ENCODE assay signal across 28 mouse cellular contexts in genomic region chr9:40301475-40301874, GRCm38 (mm10). TPM values are rescaled to one million over a fixed set of nuclear protein-coding genes. Genes with fewer than 3 reads are reported as not detected.
DNase-seq lines count a peak whose midpoint lies in the region; ATAC-seq and TF ChIP-seq lines count a peak whose summit lies in the region.
"Had no signal": no experiment of that assay in that cellular context is flagged by ENCODE, and none has a peak within 500 bp of the region (broad histone marks: within the 10 kb centered on the region; RNA-seq: fewer than 3 reads in every experiment).

No protein-coding gene starts in this region.

- no peaks in the 10 kb centered on the region for H3K27me3 ChIP-seq in forebrain, postnatal 0 days (ENCODE audit: insufficient read depth, low read length)
- H3K27me3 ChIP-seq in forebrain, embryonic 13.5 days = no peaks in the 10 kb centered on the region
- H3K27me3 ChIP-seq: embryonic facial prominence, embryonic 12.5 days; embryonic facial prominence, embryonic 15.5 days; forebrain, embryonic 12.5 days; heart, embryonic 13.5 days; Patski had no signal

- TF ChIP-seq CTCF in forebrain, postnatal 0 days (IDR thresholded peaks at IDR 0.05; ENCODE audit: low read depth) = no peak

- no peak overlapping the region for H3K4me3 ChIP-seq in forebrain, postnatal 0 days (ENCODE audit: low read depth, low read length)
- no peak overlapping the region for H3K4me3 ChIP-seq in forebrain, embryonic 13.5 days
- H3K4me3 ChIP-seq: embryonic facial prominence, embryonic 12.5 days; embryonic facial prominence, embryonic 15.5 days; forebrain, embryonic 12.5 days; heart, adult 2 months; heart, embryonic 10.5 days; heart, embryonic 13.5 days had no signal

- H3K9me3 ChIP-seq in forebrain, postnatal 0 days (ENCODE audit: low read length) = no peaks in the 10 kb centered on the region
- H3K9me3 ChIP-seq in forebrain, embryonic 13.5 days (replicated peaks) = no peaks in the 10 kb centered on the region
- H3K9me3 ChIP-seq: embryonic facial prominence, embryonic 12.5 days; embryonic facial prominence, embryonic 15.5 days; forebrain, embryonic 12.5 days; heart, embryonic 10.5 days; heart, embryonic 13.5 days had no signal

- 84% methylated on average over 5 of the region's 5 CpGs for WGBS in forebrain, postnatal 0 days
- 91% methylated on average over 5 of the region's 5 CpGs for WGBS in forebrain, embryonic 13.5 days

- peaks cover 100% of the 10 kb centered on the region for H3K36me3 ChIP-seq in forebrain, postnatal 0 days (ENCODE audit: insufficient read depth)
- peaks cover 89% of the 10 kb centered on the region for H3K36me3 ChIP-seq in forebrain, embryonic 13.5 days (ENCODE audit: poor library complexity, severe bottlenecking)

- no peaks in the 10 kb centered on the region for H3K4me1 ChIP-seq in forebrain, postnatal 0 days (ENCODE audit: insufficient read depth)
- H3K4me1 ChIP-seq in forebrain, embryonic 13.5 days = no peaks in the 10 kb centered on the region
- H3K4me1 ChIP-seq: embryonic facial prominence, embryonic 12.5 days; embryonic facial prominence, embryonic 15.5 days; forebrain, embryonic 12.5 days; heart, embryonic 10.5 days; heart, embryonic 13.5 days had no signal

- H3K9ac ChIP-seq in forebrain, postnatal 0 days = no peak overlapping the region
- no peak overlapping the region for H3K9ac ChIP-seq in forebrain, embryonic 13.5 days
- H3K9ac ChIP-seq: embryonic facial prominence, embryonic 12.5 days; embryonic facial prominence, embryonic 15.5 days; forebrain, embryonic 12.5 days; heart, embryonic 13.5 days; hindbrain, embryonic 14.5 days had no signal

- DNase-seq in adrenal gland, adult 2 months = peak; percentile 67
- DNase-seq in adrenal gland, postnatal 25 days = no peak
- no peak for DNase-seq in forebrain, postnatal 0 days
- peak; percentile 45 to 47 for DNase-seq in left cerebral cortex, adult 18-20 months (ENCODE audit: low spot score in 2 of 2)
- no peak for DNase-seq in left cerebral cortex, adult 9 months (ENCODE audit: low spot score in 2 of 2)
- DNase-seq in MN1 (ENCODE audit: low spot score) = peak; percentile 31
- no peak for DNase-seq in urinary bladder, postnatal 14 days (ENCODE audit: low spot score)
- DNase-seq: adrenal gland, adult 8-10 months; cerebellum, adult 11 months; cerebellum, adult 2 months; cerebellum, adult 9-11 months; cerebellum, postnatal 25 days; gastrocnemius, postnatal 10 days; gastrocnemius, postnatal 36 days; heart, adult 2 months; heart, postnatal 14 days; heart, postnatal 4 days had no signal

- peak; percentile 33 for ATAC-seq in forebrain, postnatal 0 days
- ATAC-seq in forebrain, embryonic 13.5 days = no peak
- ATAC-seq: forebrain, embryonic 16.5 days; intestine, postnatal 0 days; Patski had no signal

- H3K27ac ChIP-seq in forebrain, postnatal 0 days (ENCODE audit: low read depth, low read length) = no peak overlapping the region
- no peak overlapping the region for H3K27ac ChIP-seq in forebrain, embryonic 13.5 days
- H3K27ac ChIP-seq: embryonic facial prominence, embryonic 12.5 days; embryonic facial prominence, embryonic 15.5 days; forebrain, embryonic 12.5 days; heart, adult 2 months; heart, embryonic 10.5 days; heart, embryonic 13.5 days; hindbrain, embryonic 14.5 days had no signal

- no peak overlapping the region for H3K4me2 ChIP-seq in forebrain, postnatal 0 days (ENCODE audit: low read depth)
- no peak overlapping the region for H3K4me2 ChIP-seq in forebrain, embryonic 13.5 days
- H3K4me2 ChIP-seq: embryonic facial prominence, embryonic 12.5 days; embryonic facial prominence, embryonic 15.5 days; forebrain, embryonic 12.5 days; heart, embryonic 13.5 days; hindbrain, embryonic 14.5 days had no signal

RNA-seq across cellular contexts. Expression of gene Scn3b, which starts 32.5 kb away (rescaled TPM):
- 1 to 10 TPM; 5.2 to 8.3 TPM for total RNA-seq in adrenal gland, adult 2 months (2021)
- 0.88 and 0.90 TPM in 2 replicates for polyA plus RNA-seq in adrenal gland, adult 2 months (2012; rRNA removed)
- 4.0 and 6.1 TPM in 2 replicates for total RNA-seq in adrenal gland, postnatal 25 days (2021)
- total RNA-seq in forebrain, postnatal 0 days (2014; rRNA removed) = 210 and 226 TPM in 2 replicates
- 114 and 133 TPM in 2 replicates for polyA plus RNA-seq in forebrain, postnatal 0 days (2015; fragmentation: Nextera tagmentation; extraction: Ambion mirVana)
- polyA plus RNA-seq in forebrain, embryonic 13.5 days (2015; fragmentation: Nextera tagmentation; extraction: Ambion mirVana) = 35.7 and 45.7 TPM in 2 replicates
- total RNA-seq in left cerebral cortex, adult 18-20 months (2021) = 100 to 1,000 TPM; 115 to 118 TPM
- total RNA-seq: granulocyte monocyte progenitor cell, adult 5-6 weeks had no signal

Comparison
In these comparisons a context has a peak if more than half of its experiments do, and no peak if none do; other contexts are left out.
1. DNase-seq: peak in adrenal gland, adult 2 months (single experiment), left cerebral cortex, adult 18-20 months (2 of 2) and MN1 (single experiment); none in adrenal gland, postnatal 25 days (single experiment), forebrain, postnatal 0 days (single experiment), left cerebral cortex, adult 9 months (0 of 2) and urinary bladder, postnatal 14 days (single experiment).
2. RNA of gene Scn3b, which starts 32.5 kb away (total RNA-seq): 210 to 226 TPM in forebrain, postnatal 0 days and 115 to 118 TPM in left cerebral cortex, adult 18-20 months; 5.2 to 8.3 TPM in adrenal gland, adult 2 months and 4.0 to 6.1 TPM in adrenal gland, postnatal 25 days; every median in the first group is over 10 times any median in the second.